Mouse (Mus musculus) heart, postnatal 0 days (tissue): ENCODE results near the gene Ugt1a2. TPM values are rescaled to one million over a fixed set of nuclear protein-coding genes. Genes with fewer than 3 reads are reported as not detected.

ENCODE experiments used
- ATAC-seq: fragments of 200-750 bp; cut with Nextera tagmentation; 2 replicates; pipeline ENCODE4 v1.8.0; 2017; ENCODE audit warnings: low read depth, moderate number of reproducible peaks, moderate library complexity; ENCODE audit not compliant: insufficient read depth
- DNase-seq: peaks from one replicate; pipeline ENCODE4 v3.0.0-alpha.2; 2016; ENCODE audit warnings: low spot score
- H3K27ac ChIP-seq: fragments of 300-500 bp; sonication (generic); 2 replicates; pipeline ENCODE4 v1.5.1; 2014; ENCODE audit warnings: low read depth, mild to moderate bottlenecking
- H3K27me3 ChIP-seq: fragments of 300-500 bp; sonication (generic); 2 replicates; pipeline ENCODE4 v1.6.1; 2014; ENCODE audit warnings: low read length, mixed read lengths; ENCODE audit not compliant: control insufficient read depth, insufficient read depth
- H3K36me3 ChIP-seq: fragments of 300-500 bp; sonication (generic); replicated peaks from 2 replicates; pipeline ENCODE4 v1.6.1; 2014; ENCODE audit warnings: low read length, mixed read lengths; ENCODE audit not compliant: control insufficient read depth, insufficient read depth
- H3K4me1 ChIP-seq: fragments of 300-500 bp; sonication (generic); 2 replicates; pipeline ENCODE4 v1.6.1; 2014; ENCODE audit warnings: antibody characterized with exemption; ENCODE audit not compliant: control insufficient read depth, insufficient read depth
- H3K4me2 ChIP-seq: fragments of 300-500 bp; sonication (generic); 2 replicates; pipeline ENCODE4 v1.6.1; 2014; ENCODE audit warnings: low read depth, mild to moderate bottlenecking, low read length, moderate library complexity
- H3K4me3 ChIP-seq: fragments of 300-500 bp; sonication (generic); 2 replicates; pipeline ENCODE4 v1.5.1; 2014; ENCODE audit warnings: low read depth, low read length
- H3K9ac ChIP-seq: fragments of 300-500 bp; sonication (generic); replicated peaks from 2 replicates; pipeline ENCODE4 v1.6.1; 2014; ENCODE audit warnings: low read depth, low read length, mixed read lengths
- H3K9me3 ChIP-seq: fragments of 300-500 bp; sonication (generic); replicated peaks from 2 replicates; pipeline ENCODE4 v1.6.1; 2016; ENCODE audit warnings: low read length; ENCODE audit not compliant: control insufficient read depth
- CTCF ChIP-seq: IDR thresholded peaks from 2 replicates; pipeline ENCODE4 v1.5.1; 2016; ENCODE audit warnings: antibody characterized with exemption, control low read depth, low read depth
- EP300 ChIP-seq: IDR thresholded peaks from 2 replicates; pipeline ENCODE4 v1.6.1; 2016; ENCODE audit warnings: antibody characterized with exemption, low read depth
- WGBS: fragments of 180-500 bp; shearing (Covaris S2); extraction: QIAGEN DNeasy Blood & Tissue Kit; methylation state at CpG from one replicate; pipeline ENCODE4 v1.1.7; 2014; 5-methylcytosine and 5-hydroxymethylcytosine counted together
- polyA plus RNA-seq: library from polyadenylated mRNA; unstranded; fragments of >200 nt; fragmentation: Nextera tagmentation; extraction: Ambion mirVana; gene quantifications from 2 replicates; pipeline ENCODE4 v1.2.1, GENCODE M21; 2015
- total RNA-seq: library from RNA; depleted of rRNA; stranded (reverse); fragments of >200 nt; gene quantifications from 2 replicates; pipeline ENCODE4 v1.2.3, GENCODE M21; 2014; ENCODE audit warnings: low replicate concordance

Ugt1a2 gene
- total and polyA plus RNA-seq, 2 experiments from 2014 or later: not detected

DNA sequence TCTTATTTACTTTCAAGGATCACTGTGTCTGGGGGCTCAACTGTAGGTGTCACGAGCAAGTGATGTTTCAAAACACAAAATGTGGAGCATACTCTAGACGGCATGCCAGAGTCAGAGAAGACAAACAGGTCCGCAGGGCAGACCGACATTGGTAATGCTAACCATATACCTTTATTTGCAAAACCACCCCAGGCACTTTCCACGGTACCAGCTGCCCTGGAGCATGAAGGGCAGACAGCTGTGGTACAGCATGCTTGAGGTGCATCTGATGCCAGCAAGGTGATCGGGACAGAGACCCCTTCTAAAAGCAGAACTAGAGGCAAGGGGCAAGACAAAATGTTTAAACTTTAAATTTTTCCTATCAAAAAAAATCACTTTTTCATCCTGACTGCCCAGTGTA lies 62.6 kb downstream of the Ugt1a2 start:
- H3K4me3 ChIP-seq: no peak overlapping the region
- ATAC-seq (no peak), DNase-seq (no peak)
- H3K27me3 ChIP-seq: no peaks in the 10 kb centered on the region
- H3K9ac ChIP-seq: no peak overlapping the region
- H3K36me3 ChIP-seq: peaks cover 85% of the 10 kb centered on the region
- H3K27ac ChIP-seq: no peak overlapping the region
- H3K4me2 ChIP-seq: no peak overlapping the region
- 72% methylated on average over 6 of the region's 6 CpGs for WGBS
- H3K4me1 ChIP-seq: peaks cover 16% of the 10 kb centered on the region
- TF ChIP-seq EP300 (no peak), CTCF (no peak)
- no peaks in the 10 kb centered on the region for H3K9me3 ChIP-seq

DNA sequence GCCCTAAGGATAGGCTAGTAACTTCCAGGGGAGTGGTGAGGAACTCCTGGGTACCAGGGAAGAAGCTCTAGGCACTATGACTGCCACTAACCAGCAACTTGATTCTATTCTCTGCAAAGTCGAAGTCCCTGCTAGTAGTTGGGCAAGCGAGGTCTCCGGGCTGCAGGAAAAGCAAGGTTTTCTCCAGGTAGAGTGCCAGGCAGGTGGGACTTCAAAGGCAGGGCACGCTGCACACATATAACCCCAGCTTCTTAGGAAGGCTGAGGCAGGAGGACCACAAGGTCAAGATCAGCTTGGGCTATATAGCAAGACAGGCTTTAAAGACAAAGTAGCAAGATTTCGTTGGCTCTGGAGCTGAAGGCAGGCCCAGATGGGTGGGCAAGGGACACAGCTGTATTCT lies 63.4 kb downstream of the Ugt1a2 start:
- WGBS: 90% methylated on average over 5 of the region's 5 CpGs

DNA sequence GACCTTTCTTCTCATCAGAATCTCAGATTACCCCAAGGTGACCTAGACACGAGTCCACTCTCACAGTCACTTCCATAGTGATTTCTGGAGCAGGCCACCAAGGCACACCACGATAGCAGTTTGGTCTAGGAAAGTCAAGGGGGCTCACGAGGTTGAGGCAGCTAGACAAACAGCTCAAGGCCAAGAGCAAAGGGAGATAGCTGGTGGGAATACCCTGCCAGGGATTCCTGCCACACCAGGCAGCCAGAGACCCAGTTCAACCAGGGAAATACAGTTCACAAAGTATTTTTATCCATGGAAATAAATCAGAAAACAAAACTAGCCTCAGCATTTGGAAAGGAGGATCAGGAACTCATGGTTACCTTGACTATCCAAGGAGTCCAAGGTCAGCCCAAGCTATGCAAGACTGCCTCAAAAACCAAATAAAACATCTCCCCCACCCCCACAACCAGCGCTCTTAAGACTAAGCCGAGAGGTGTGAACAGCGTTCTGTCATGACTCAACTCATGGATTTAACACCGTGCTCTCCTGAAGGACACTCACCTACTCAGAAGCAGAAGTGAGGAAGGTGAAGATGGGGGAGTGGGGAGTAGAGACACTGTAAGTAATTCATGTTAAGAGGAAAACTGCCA lies 64.0 kb downstream of the Ugt1a2 start:
- no peak for TF ChIP-seq CTCF
- no peak for TF ChIP-seq EP300
- Histone ChIP-seq H3K9ac (no peak overlapping the region), H3K9me3 (no peaks in the 10 kb centered on the region), H3K27me3 (no peaks in the 10 kb centered on the region), H3K4me1 (peaks cover 10% of the 10 kb centered on the region), H3K27ac (no peak overlapping the region), H3K4me3 (no peak overlapping the region), H3K4me2 (no peak overlapping the region), H3K36me3 (peaks cover 99% of the 10 kb centered on the region)
- WGBS: 74% methylated on average over 7 of the region's 7 CpGs
- DNase-seq (no peak), ATAC-seq (no peak)

More for the DNA sequence above, 63.4 kb downstream of the Ugt1a2 start:
- H3K36me3 ChIP-seq: peaks cover 93% of the 10 kb centered on the region
- H3K27ac ChIP-seq: no peak overlapping the region
- no peak for DNase-seq
- H3K4me3 ChIP-seq: no peak overlapping the region
- peaks cover 16% of the 10 kb centered on the region for H3K4me1 ChIP-seq
- no peak overlapping the region for H3K9ac ChIP-seq
- TF ChIP-seq EP300 (no peak), CTCF (no peak)
- H3K9me3 ChIP-seq: no peaks in the 10 kb centered on the region
- H3K27me3 ChIP-seq: no peaks in the 10 kb centered on the region
- no peak overlapping the region for H3K4me2 ChIP-seq
- no peak for ATAC-seq

DNA sequence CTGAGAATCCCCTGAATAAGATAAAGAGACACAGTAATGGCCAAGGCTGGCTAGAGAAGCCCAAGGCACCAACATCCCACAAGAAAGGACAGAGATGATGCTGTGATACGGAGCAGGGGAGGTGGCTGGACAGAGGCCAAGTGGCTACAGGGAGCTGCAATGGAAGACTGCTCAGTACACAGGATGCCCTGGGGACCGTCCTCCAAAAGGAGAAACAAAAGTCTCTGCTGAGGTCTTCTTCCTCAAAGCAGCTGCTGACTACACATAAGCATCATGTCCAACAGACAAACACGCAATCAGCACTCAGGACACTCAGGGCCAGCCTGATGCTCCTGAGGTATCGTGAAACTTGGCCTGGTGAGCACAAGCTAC lies 64.5 kb downstream of the Ugt1a2 start:
- no peak overlapping the region for H3K4me2 ChIP-seq
- ATAC-seq (no peak), DNase-seq (no peak)
- TF ChIP-seq CTCF: no peak
- TF ChIP-seq EP300: no peak
- H3K9ac ChIP-seq: no peak overlapping the region
- WGBS: 67% methylated on average over 4 of the region's 4 CpGs
- peaks cover 99% of the 10 kb centered on the region for H3K36me3 ChIP-seq
- H3K9me3 ChIP-seq: no peaks in the 10 kb centered on the region
- no peak overlapping the region for H3K27ac ChIP-seq
- H3K4me3 ChIP-seq: no peak overlapping the region
- H3K27me3 ChIP-seq: no peaks in the 10 kb centered on the region
- H3K4me1 ChIP-seq: 0 out of 2 replicates have a peak, but pooled peaks cover 5% of the 10 kb centered on the region

DNA sequence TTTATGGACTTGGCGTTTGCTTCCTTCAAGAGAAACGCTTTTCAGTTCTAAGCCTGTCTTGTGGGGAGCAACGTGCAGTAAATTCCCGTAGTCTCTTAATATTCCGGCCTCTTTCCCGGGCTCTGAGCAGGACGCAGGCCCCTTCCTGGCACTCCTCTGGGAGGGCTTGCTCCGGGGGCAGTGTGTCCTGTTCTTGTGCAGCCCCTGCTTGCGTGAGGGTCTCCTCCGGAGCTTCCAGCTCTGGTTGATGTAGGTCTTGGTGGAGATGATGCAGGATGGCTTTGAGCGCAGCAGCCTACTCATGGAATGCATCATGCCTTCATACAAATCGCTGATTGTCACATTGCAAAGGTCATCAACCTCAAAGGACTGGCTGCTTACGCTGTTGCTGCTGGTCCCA lies 65.7 kb downstream of the Ugt1a2 start:
- Histone ChIP-seq H3K4me3 (no peak overlapping the region), H3K27ac (no peak overlapping the region), H3K36me3 (peaks cover 90% of the 10 kb centered on the region), H3K4me2 (no peak overlapping the region), H3K9me3 (no peaks in the 10 kb centered on the region), H3K9ac (no peak overlapping the region), H3K27me3 (no peaks in the 10 kb centered on the region), H3K4me1 (0 out of 2 replicates have a peak, but pooled peaks cover 5% of the 10 kb centered on the region)
- ATAC-seq (no peak), DNase-seq (no peak)
- WGBS: 88% methylated on average over 13 of the region's 13 CpGs
- no peak for TF ChIP-seq CTCF

DNA sequence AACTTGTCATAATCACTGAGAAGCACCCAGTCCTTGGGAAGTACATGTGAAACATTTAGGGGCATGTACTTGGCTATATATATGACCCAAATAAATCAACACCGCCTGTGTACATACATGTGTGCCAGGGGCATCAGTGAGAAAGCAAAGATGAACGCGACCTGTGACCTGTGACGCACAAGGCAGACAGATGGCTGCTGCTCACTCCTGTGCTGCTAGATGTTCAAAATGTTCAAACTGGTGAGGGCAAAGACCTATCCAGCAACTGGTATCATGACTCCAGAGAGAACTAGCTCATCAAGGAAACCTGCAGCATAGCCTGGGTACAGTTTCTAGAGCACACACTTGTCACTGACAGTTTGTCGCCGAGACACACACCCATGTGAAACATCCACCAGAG lies 67.1 kb downstream of the Ugt1a2 start:
- no peak overlapping the region for H3K4me3 ChIP-seq
- no peaks in the 10 kb centered on the region for H3K27me3 ChIP-seq
- H3K27ac ChIP-seq: no peak overlapping the region
- TF ChIP-seq CTCF: no peak
- no peak for TF ChIP-seq EP300
- peaks cover 88% of the 10 kb centered on the region for H3K36me3 ChIP-seq
- H3K4me2 ChIP-seq: no peak overlapping the region
- H3K9ac ChIP-seq: no peak overlapping the region
- ATAC-seq (no peak), DNase-seq (no peak)
- WGBS: 93% methylated on average over 6 of the region's 6 CpGs
- H3K4me1 ChIP-seq: 0 out of 2 replicates have a peak, but pooled peaks cover 1% of the 10 kb centered on the region
- H3K9me3 ChIP-seq: no peaks in the 10 kb centered on the region
